Mouse (Mus musculus): ENCODE measurements around the gene Ccdc85b.

DNA sequence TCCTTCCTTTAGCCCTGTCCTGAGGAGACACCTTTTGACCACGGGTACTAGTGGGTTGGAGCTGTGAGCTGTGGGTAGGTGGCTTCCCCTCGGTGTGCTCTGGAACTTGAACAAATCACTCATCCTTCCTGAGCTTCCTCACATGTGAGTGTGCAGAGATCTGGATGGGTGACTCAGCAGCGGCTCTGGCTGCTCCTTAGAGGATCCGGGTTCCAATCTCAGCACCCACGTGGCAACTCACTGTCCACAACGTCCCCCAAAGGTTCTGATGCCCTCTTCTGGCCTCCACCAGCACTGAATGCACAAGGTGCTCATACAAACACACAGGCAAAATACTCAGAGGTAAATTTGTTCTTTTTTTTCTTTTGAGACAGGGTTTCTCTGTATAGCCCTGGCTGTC, 5.9 kb downstream of the Ccdc85b start:
- no peak for TF ChIP-seq GATA2 (IDR thresholded peaks at IDR 0.05; ENCODE audit: borderline replicate concordance, low read depth, low read length)
- TF ChIP-seq CTCF (IDR thresholded peaks at IDR 0.05; ENCODE audit: low read depth, low read length) = no peak
- TF ChIP-seq POLR2AphosphoS5 (IDR thresholded peaks at IDR 0.05; ENCODE audit: insufficient replicate concordance, low read depth, low read length) = no peak

All from G1E (cell line).